8 mouse cellular contexts compared by ENCODE assay signal in genomic region chr2:92459141-92459920, GRCm38 (mm10). TPM values are rescaled to one million over a fixed set of nuclear protein-coding genes. Genes with fewer than 3 reads are reported as not detected.
A peak's percentile ranks its signal among the peaks of the same experiment; 100 is the strongest.
DNase-seq lines count a peak whose midpoint lies in the region; ATAC-seq lines count a peak whose summit lies in the region.

No protein-coding gene starts in this region.

- DNase-seq in Muller cell, postnatal 12 days (ENCODE audit: inconsistent ontology term): peak; percentile 82
- peak; percentile 80 for DNase-seq in cerebellum, adult 8-10 months
- DNase-seq in forelimb bud, embryonic 11.5 days (ENCODE audit: low read depth, low spot score): peak; percentile 72
- DNase-seq in layer of hippocampus, postnatal 14 days (ENCODE audit: low spot score in 2 of 2): peak; percentile 78 to 82
- peak; percentile 86 for DNase-seq in lung, postnatal 10 days
- DNase-seq in ovary, postnatal 14 days (ENCODE audit: low spot score): peak; percentile 59
- DNase-seq in thymus, postnatal 10 days (ENCODE audit: low spot score in 2 of 2): peak; percentile 73

- peak; percentile 72 to 76 for ATAC-seq in hematopoietic stem cell, adult 5-6 weeks (replicated peaks in 1 of 2; ENCODE audit: insufficient read depth in 1 of 2, low FRiP score in 2 of 2, low TSS enrichment in 1 of 2, low read depth in 1 of 2, poor library complexity in 2 of 2, severe bottlenecking in 2 of 2)

RNA-seq across cellular contexts. Expression of gene Slc35c1, which starts 1.0 kb away (rescaled TPM):
- 14.7 and 16.3 TPM in 2 replicates for total RNA-seq in hematopoietic stem cell, adult 5-6 weeks (2017)
- 10 to 100 TPM; 16.7 to 18.8 TPM for total RNA-seq in layer of hippocampus, postnatal 14 days (2021)

RNA-seq across cellular contexts. Expression of gene Cry2, which starts 25.5 kb away (rescaled TPM):
- 8.2 and 9.3 TPM in 2 replicates for total RNA-seq in hematopoietic stem cell, adult 5-6 weeks (2017)
- 100 to 1,000 TPM in 1 of 2 experiments, 10 to 100 TPM in 1; 89.0 to 110 TPM for total RNA-seq in layer of hippocampus, postnatal 14 days (2021)

RNA-seq across cellular contexts. Expression of gene Mapk8ip1, which starts 58.3 kb away (rescaled TPM):
- total RNA-seq in hematopoietic stem cell, adult 5-6 weeks (2017): 0.05 and 0.25 TPM in 2 replicates
- 100 to 1,000 TPM; 386 to 394 TPM for total RNA-seq in layer of hippocampus, postnatal 14 days (2021)

Comparison
In these comparisons a context has a peak if more than half of its experiments do, and no peak if none do; other contexts are left out.
1. Peak in every context shown above with its lines: DNase-seq and ATAC-seq.
2. RNA of gene Mapk8ip1, which starts 58.3 kb away (total RNA-seq): 386 to 394 TPM in layer of hippocampus, postnatal 14 days; 0.05 to 0.25 TPM in hematopoietic stem cell, adult 5-6 weeks; every median in the first group is over 100 times any median in the second.